In genomic region chr10:87494596-87494995, GRCm38 (mm10) we compare ENCODE assay signal across 8 mouse cellular contexts. TPM values are rescaled to one million over a fixed set of nuclear protein-coding genes. Genes with fewer than 3 reads are reported as not detected.
DNase-seq lines count a peak whose midpoint lies in the region; ATAC-seq and TF ChIP-seq lines count a peak whose summit lies in the region.

No protein-coding gene starts in this region.

- H3K9me3 ChIP-seq in ES-E14 (ENCODE audit: control insufficient read depth, insufficient read depth, low read depth, low read length) = no peaks in the 10 kb centered on the region
- peaks cover 6% of the 10 kb centered on the region; the same call in 1 of the 2 replicates for H3K9me3 ChIP-seq in forebrain, embryonic 12.5 days
- H3K9me3 ChIP-seq in neural tube, embryonic 12.5 days = peaks cover 4% of the 10 kb centered on the region; the same call in 1 of the 2 replicates

- peak; percentile 34; the same call in 1 of the 2 replicates for ATAC-seq in forebrain, embryonic 12.5 days (ENCODE audit: low FRiP score)
- peak; percentile 27; the same call in 1 of the 2 replicates for ATAC-seq in neural tube, embryonic 12.5 days (ENCODE audit: low FRiP score, low read depth)

- intact Hi-C loops in heart, postnatal 36 days (cut with DNase I) = no loop called here

- WGBS in forebrain, embryonic 12.5 days = under 1% methylated on average over 18 of the region's 18 CpGs
- WGBS in neural tube, embryonic 12.5 days = under 1% methylated on average over 18 of the region's 18 CpGs

- H3K9ac ChIP-seq in ES-E14 (ENCODE audit: insufficient read depth, low read depth, low read length, poor library complexity, severe bottlenecking) = no peak overlapping the region
- H3K9ac ChIP-seq in forebrain, embryonic 12.5 days = peak overlapping the region; percentile 96
- no peak overlapping the region for H3K9ac ChIP-seq in neural tube, embryonic 12.5 days

- no peaks in the 10 kb centered on the region for H3K4me1 ChIP-seq in ES-E14 (ENCODE audit: control insufficient read depth in 2 of 2, insufficient read depth in 2 of 2, low read length in 2 of 2, poor library complexity in 1 of 2)
- H3K4me1 ChIP-seq in forebrain, embryonic 12.5 days = peaks cover 41% of the 10 kb centered on the region
- H3K4me1 ChIP-seq in neural tube, embryonic 12.5 days = peaks cover 28% of the 10 kb centered on the region

- H3K4me3 ChIP-seq in ES-E14 (ENCODE audit: insufficient read depth in 1 of 2, low read depth in 1 of 2, low read length in 2 of 2, poor library complexity in 1 of 2, severe bottlenecking in 1 of 2) = peak overlapping the region; percentile 30 to 38; a peak in 2 of 4 replicates
- H3K4me3 ChIP-seq in forebrain, embryonic 12.5 days (replicated peaks) = peak overlapping the region; percentile 91
- peak overlapping the region; percentile 63 for H3K4me3 ChIP-seq in neural tube, embryonic 12.5 days

- H3K27ac ChIP-seq in ES-E14 (ENCODE audit: insufficient read depth, low read depth, low read length, poor library complexity, severe bottlenecking) = no peak overlapping the region
- H3K27ac ChIP-seq in forebrain, embryonic 12.5 days = peak overlapping the region; percentile 96; the same call in 1 of the 2 replicates
- H3K27ac ChIP-seq in neural tube, embryonic 12.5 days = no peak overlapping the region

- no peaks in the 10 kb centered on the region for H3K36me3 ChIP-seq in ES-E14 (ENCODE audit: control insufficient read depth, insufficient read depth, low read length, poor library complexity, severe bottlenecking)
- no peaks in the 10 kb centered on the region for H3K36me3 ChIP-seq in forebrain, embryonic 12.5 days (replicated peaks)
- H3K36me3 ChIP-seq in neural tube, embryonic 12.5 days = no peaks in the 10 kb centered on the region

- in situ Hi-C loops in ES-E14 (cut with MboI; ENCODE audit: low sequenced_read_pairs in 2 of 2, unreplicated experiment in 2 of 2) = no loop called here

- H3K4me2 ChIP-seq in forebrain, embryonic 12.5 days = peak overlapping the region; percentile 77
- peak overlapping the region; percentile 78 for H3K4me2 ChIP-seq in neural tube, embryonic 12.5 days (replicated peaks)

- no peak for DNase-seq in ES-E14 (ENCODE audit: low read depth, low spot score)
- DNase-seq in adrenal gland, adult 18-20 months (ENCODE audit: low spot score in 2 of 2) = peak; percentile 42 to 46
- DNase-seq in heart, postnatal 36 days = peak; percentile 43 to 51
- DNase-seq in layer of hippocampus, postnatal 10 days (ENCODE audit: low spot score in 2 of 2) = peak; percentile 64 to 74
- no peak for DNase-seq in ovary, adult 18-20 months (ENCODE audit: low spot score)
- no peak for DNase-seq in spleen, postnatal 4 days (ENCODE audit: low spot score in 2 of 2)

- peaks cover 46% of the 10 kb centered on the region for H3K27me3 ChIP-seq in forebrain, embryonic 12.5 days
- peaks cover 31% of the 10 kb centered on the region for H3K27me3 ChIP-seq in neural tube, embryonic 12.5 days (replicated peaks)

TF ChIP-seq in ES-E14, 5 proteins besides CTCF, POLR2A, EP300 and RAD21:
- TF ChIP-seq CHD2 (IDR thresholded peaks at IDR 0.05; ENCODE audit: low read depth, low read length) (no peak), HCFC1 (IDR thresholded peaks at IDR 0.05; ENCODE audit: borderline replicate concordance, insufficient read depth, low read length) (no peak), ZC3H11A (IDR thresholded peaks at IDR 0.05; ENCODE audit: borderline replicate concordance, low read depth, low read length) (no peak), ZNF384 (IDR thresholded peaks at IDR 0.05; ENCODE audit: low read depth, low read length) (no peak), MAFK (IDR thresholded peaks at IDR 0.05; ENCODE audit: insufficient read depth, low read depth, low read length) (no peak)
TF ChIP-seq in ES-E14: peak in this region for 0.

RNA-seq across cellular contexts. Expression of gene Ascl1, which starts 1.1 kb away (rescaled TPM):
- total RNA-seq in ES-E14 (2012; rRNA removed) = 0.22 TPM in 1 of 2 replicates, not detected in the other
- 1 to 10 TPM; 1.3 to 1.6 TPM for total RNA-seq in adrenal gland, adult 18-20 months (2021)
- 62.3 and 75.3 TPM in 2 replicates for polyA plus RNA-seq in forebrain, embryonic 12.5 days (2016; fragmentation: Nextera tagmentation; extraction: Ambion mirVana)
- total RNA-seq in heart, postnatal 36 days (2021) = not detected
- total RNA-seq in layer of hippocampus, postnatal 10 days (2021) = 10 to 100 TPM; 11.2 to 11.5 TPM
- polyA plus RNA-seq in neural tube, embryonic 12.5 days (2016; fragmentation: Nextera tagmentation; extraction: Ambion mirVana) = 53.7 and 66.1 TPM in 2 replicates

RNA-seq across cellular contexts. Expression of gene Pah, which starts 27.0 kb away (rescaled TPM):
- not detected in 2 replicates for total RNA-seq in ES-E14 (2012; rRNA removed)
- under 1 TPM in 1 of 2 experiments, not detected in 1; 0.96 TPM for total RNA-seq in adrenal gland, adult 18-20 months (2021)
- 0.12 TPM in 1 of 2 replicates, not detected in the other for polyA plus RNA-seq in forebrain, embryonic 12.5 days (2016; fragmentation: Nextera tagmentation; extraction: Ambion mirVana)
- total RNA-seq in heart, postnatal 36 days (2021) = 1 to 10 TPM; 3.5 to 4.6 TPM
- not detected for total RNA-seq in layer of hippocampus, postnatal 10 days (2021)
- polyA plus RNA-seq in neural tube, embryonic 12.5 days (2016; fragmentation: Nextera tagmentation; extraction: Ambion mirVana) = 0.11 TPM in 1 of 2 replicates, not detected in the other

Comparison
In these comparisons a context has a peak if more than half of its experiments do, and no peak if none do; other contexts are left out.
1. DNase-seq: peak in adrenal gland, adult 18-20 months (2 of 2), heart, postnatal 36 days (2 of 2) and layer of hippocampus, postnatal 10 days (2 of 2); none in ES-E14 (single experiment), ovary, adult 18-20 months (single experiment) and spleen, postnatal 4 days (0 of 2).
2. H3K4me3 ChIP-seq: peak in every context shown above with its lines; median percentile 91 in forebrain, embryonic 12.5 days; 63 in neural tube, embryonic 12.5 days; 34 in ES-E14.